Mouse (Mus musculus): ENCODE results near the gene Cenpp. TPM values are rescaled to one million over a fixed set of nuclear protein-coding genes. Genes with fewer than 3 reads are reported as not detected.

Gene Cenpp
- polyA plus RNA-seq, 1 experiment from 2014 or later = 10.6 TPM

- Histone ChIP-seq H3K9me3 (ENCODE audit: control insufficient read depth, low read length) (no peaks in the 10 kb centered on the region), H3K9ac (replicated peaks; ENCODE audit: low read depth, low read length) (no peak overlapping the region), H3K4me1 (replicated peaks; ENCODE audit: control insufficient read depth, insufficient read depth, low read length) (peaks cover 14% of the 10 kb centered on the region), H3K36me3 (ENCODE audit: control insufficient read depth, insufficient read depth) (no peaks in the 10 kb centered on the region), H3K27ac (ENCODE audit: low read length) (no peak overlapping the region), H3K4me2 (ENCODE audit: low read length) (no peak overlapping the region), H3K27me3 (replicated peaks; ENCODE audit: control insufficient read depth, insufficient read depth, low read length) (no peaks in the 10 kb centered on the region), H3K4me3 (replicated peaks; ENCODE audit: low read length) (no peak overlapping the region)
- ATAC-seq = no peak
- 20% methylated on average over 2 of the region's 2 CpGs for WGBS
These were observed 1.4 kb downstream of the Cenpp start for GRCm38 (mm10) chr13:49651136-49651535.

DNA sequence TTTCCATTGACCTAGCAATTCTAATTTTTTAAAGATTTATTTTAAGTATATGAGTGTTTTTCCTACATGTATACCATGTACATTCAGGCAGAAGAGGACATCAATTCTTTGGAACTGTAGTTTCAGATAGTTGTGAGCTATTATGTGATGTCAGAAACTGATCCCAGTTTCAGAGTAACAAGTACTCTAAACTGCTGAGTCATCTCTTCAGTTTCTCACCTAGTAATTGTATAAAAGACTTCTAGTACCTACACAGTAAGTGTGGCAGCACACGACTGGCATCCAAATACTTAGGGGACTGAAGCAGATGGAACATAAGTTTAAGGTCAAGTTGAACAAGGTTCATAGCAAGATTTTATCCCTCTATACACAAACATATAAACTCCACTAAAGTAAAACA, 6.6 kb downstream of the Cenpp start:
- H3K4me2 ChIP-seq (ENCODE audit: low read length) = no peak overlapping the region
- no peaks in the 10 kb centered on the region for H3K9me3 ChIP-seq (ENCODE audit: control insufficient read depth, low read length)
- WGBS = 84% methylated on average over 1 of the region's 1 CpGs
- no peak overlapping the region for H3K4me3 ChIP-seq (replicated peaks; ENCODE audit: low read length)
- no peaks in the 10 kb centered on the region for H3K27me3 ChIP-seq (replicated peaks; ENCODE audit: control insufficient read depth, insufficient read depth, low read length)
- ATAC-seq = no peak
- no peaks in the 10 kb centered on the region for H3K4me1 ChIP-seq (replicated peaks; ENCODE audit: control insufficient read depth, insufficient read depth, low read length)
- H3K9ac ChIP-seq (replicated peaks; ENCODE audit: low read depth, low read length) = no peak overlapping the region
- H3K36me3 ChIP-seq (ENCODE audit: control insufficient read depth, insufficient read depth) = no peaks in the 10 kb centered on the region
- H3K27ac ChIP-seq (ENCODE audit: low read length) = no peak overlapping the region

DNA sequence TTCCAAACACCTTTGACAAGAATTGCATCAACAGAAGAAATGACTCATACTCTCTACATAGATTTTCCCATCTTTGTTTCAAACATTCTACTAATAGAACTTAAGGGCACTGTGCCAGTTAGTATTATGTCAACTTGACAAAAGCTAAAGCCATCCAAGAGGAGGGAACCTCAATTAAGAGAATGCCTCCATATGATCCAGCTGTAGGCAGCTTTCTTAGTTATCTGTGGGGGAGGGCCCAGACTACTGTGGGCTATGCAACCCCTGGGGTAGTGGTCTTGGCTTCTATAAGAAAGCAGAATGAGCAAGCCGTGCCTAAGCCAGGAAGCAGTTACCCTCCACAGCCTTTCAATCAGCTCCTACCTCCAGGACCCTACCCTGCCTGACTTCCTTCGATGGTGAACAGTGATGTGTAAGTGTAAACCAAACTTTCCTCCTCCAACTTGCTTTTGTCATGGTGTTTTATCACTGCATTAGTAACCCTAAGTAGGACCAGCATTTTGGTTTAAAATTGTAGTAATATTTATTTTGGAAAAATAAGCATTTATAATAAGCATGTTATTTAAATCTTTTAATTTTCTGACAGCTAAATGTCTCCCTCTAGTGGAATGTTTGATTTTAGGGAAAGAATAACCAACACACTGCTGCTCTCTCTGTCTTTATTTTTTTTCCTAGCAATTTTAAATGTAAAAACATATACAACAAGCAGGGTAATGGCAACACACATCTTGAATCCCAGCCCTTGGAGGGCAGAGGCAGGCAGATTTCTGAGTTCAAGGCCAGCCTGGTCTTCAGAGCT, 7.7 kb downstream of the Cenpp start:
- ATAC-seq = no peak

GRCm38 (mm10) chr13:49643669-49644362, 8.8 kb downstream of the Cenpp start:
- ATAC-seq = no peak
- Histone ChIP-seq H3K4me2 (ENCODE audit: low read length) (no peak overlapping the region), H3K4me1 (replicated peaks; ENCODE audit: control insufficient read depth, insufficient read depth, low read length) (no peaks in the 10 kb centered on the region), H3K9me3 (ENCODE audit: control insufficient read depth, low read length) (no peaks in the 10 kb centered on the region), H3K27ac (ENCODE audit: low read length) (no peak overlapping the region), H3K27me3 (replicated peaks; ENCODE audit: control insufficient read depth, insufficient read depth, low read length) (no peaks in the 10 kb centered on the region), H3K36me3 (ENCODE audit: control insufficient read depth, insufficient read depth) (no peaks in the 10 kb centered on the region), H3K4me3 (replicated peaks; ENCODE audit: low read length) (no peak overlapping the region), H3K9ac (replicated peaks; ENCODE audit: low read depth, low read length) (no peak overlapping the region)

More for the DNA sequence above, 7.7 kb downstream of the Cenpp start:
- Histone ChIP-seq H3K36me3 (ENCODE audit: control insufficient read depth, insufficient read depth) (no peaks in the 10 kb centered on the region), H3K4me2 (ENCODE audit: low read length) (no peak overlapping the region), H3K4me3 (replicated peaks; ENCODE audit: low read length) (no peak overlapping the region), H3K27ac (ENCODE audit: low read length) (no peak overlapping the region), H3K9me3 (ENCODE audit: control insufficient read depth, low read length) (no peaks in the 10 kb centered on the region), H3K4me1 (replicated peaks; ENCODE audit: control insufficient read depth, insufficient read depth, low read length) (no peaks in the 10 kb centered on the region), H3K27me3 (replicated peaks; ENCODE audit: control insufficient read depth, insufficient read depth, low read length) (no peaks in the 10 kb centered on the region), H3K9ac (replicated peaks; ENCODE audit: low read depth, low read length) (no peak overlapping the region)
- WGBS = 67% methylated on average over 2 of the region's 2 CpGs

DNA sequence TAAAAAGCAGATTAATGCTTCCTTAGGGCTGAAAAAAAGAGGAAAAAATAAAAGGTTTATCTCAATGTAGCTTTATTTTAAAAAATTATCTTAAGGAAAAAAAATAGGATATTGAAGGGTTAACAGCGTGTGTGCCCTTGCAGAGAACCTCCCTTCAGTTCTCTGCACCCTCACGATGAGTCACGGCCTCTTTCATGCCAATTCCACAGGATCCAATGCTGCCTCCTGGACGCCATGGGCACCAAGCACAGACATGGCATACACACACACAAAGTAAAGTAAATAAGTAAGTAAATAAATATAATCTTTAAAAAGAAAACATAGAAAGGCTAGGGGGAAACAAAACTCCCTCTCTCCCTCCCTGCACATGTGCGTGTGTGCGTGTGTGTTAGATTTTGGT, 9.9 kb downstream of the Cenpp start:
- Histone ChIP-seq H3K36me3 (ENCODE audit: control insufficient read depth, insufficient read depth) (no peaks in the 10 kb centered on the region), H3K27ac (ENCODE audit: low read length) (no peak overlapping the region), H3K4me1 (replicated peaks; ENCODE audit: control insufficient read depth, insufficient read depth, low read length) (no peaks in the 10 kb centered on the region), H3K9me3 (ENCODE audit: control insufficient read depth, low read length) (no peaks in the 10 kb centered on the region), H3K4me2 (ENCODE audit: low read length) (no peak overlapping the region), H3K4me3 (replicated peaks; ENCODE audit: low read length) (no peak overlapping the region), H3K27me3 (replicated peaks; ENCODE audit: control insufficient read depth, insufficient read depth, low read length) (no peaks in the 10 kb centered on the region), H3K9ac (replicated peaks; ENCODE audit: low read depth, low read length) (no peak overlapping the region)
- no peak for ATAC-seq
- WGBS = 72% methylated on average over 6 of the region's 6 CpGs

- no peaks in the 10 kb centered on the region for H3K9me3 ChIP-seq (ENCODE audit: control insufficient read depth, low read length)
- H3K36me3 ChIP-seq (ENCODE audit: control insufficient read depth, insufficient read depth) = no peaks in the 10 kb centered on the region
- H3K27ac ChIP-seq (ENCODE audit: low read length) = no peak overlapping the region
- H3K9ac ChIP-seq (replicated peaks; ENCODE audit: low read depth, low read length) = no peak overlapping the region
- 98% methylated on average over 2 of the region's 2 CpGs for WGBS
- ATAC-seq = no peak
- no peaks in the 10 kb centered on the region for H3K27me3 ChIP-seq (replicated peaks; ENCODE audit: control insufficient read depth, insufficient read depth, low read length)
- no peak overlapping the region for H3K4me3 ChIP-seq (replicated peaks; ENCODE audit: low read length)
- no peaks in the 10 kb centered on the region for H3K4me1 ChIP-seq (replicated peaks; ENCODE audit: control insufficient read depth, insufficient read depth, low read length)
- no peak overlapping the region for H3K4me2 ChIP-seq (ENCODE audit: low read length)
These were observed 12.6 kb downstream of the Cenpp start for GRCm38 (mm10) chr13:49639965-49640364.

GRCm38 (mm10) chr13:49629076-49629475, 23.5 kb downstream of the Cenpp start:
- Histone ChIP-seq H3K4me2 (ENCODE audit: low read length) (no peak overlapping the region), H3K36me3 (ENCODE audit: control insufficient read depth, insufficient read depth) (no peaks in the 10 kb centered on the region), H3K27ac (ENCODE audit: low read length) (no peak overlapping the region), H3K27me3 (replicated peaks; ENCODE audit: control insufficient read depth, insufficient read depth, low read length) (no peaks in the 10 kb centered on the region), H3K9me3 (ENCODE audit: control insufficient read depth, low read length) (no peaks in the 10 kb centered on the region), H3K4me1 (replicated peaks; ENCODE audit: control insufficient read depth, insufficient read depth, low read length) (no peaks in the 10 kb centered on the region), H3K4me3 (replicated peaks; ENCODE audit: low read length) (no peak overlapping the region), H3K9ac (replicated peaks; ENCODE audit: low read depth, low read length) (no peak overlapping the region)
- 89% methylated on average over 2 of the region's 2 CpGs for WGBS
- no peak for ATAC-seq

GRCm38 (mm10) chr13:49628167-49628566, 24.4 kb downstream of the Cenpp start:
- Histone ChIP-seq H3K9me3 (ENCODE audit: control insufficient read depth, low read length) (no peaks in the 10 kb centered on the region), H3K4me2 (ENCODE audit: low read length) (no peak overlapping the region), H3K4me3 (replicated peaks; ENCODE audit: low read length) (no peak overlapping the region), H3K27ac (ENCODE audit: low read length) (no peak overlapping the region), H3K4me1 (replicated peaks; ENCODE audit: control insufficient read depth, insufficient read depth, low read length) (no peaks in the 10 kb centered on the region), H3K27me3 (replicated peaks; ENCODE audit: control insufficient read depth, insufficient read depth, low read length) (no peaks in the 10 kb centered on the region), H3K36me3 (ENCODE audit: control insufficient read depth, insufficient read depth) (no peaks in the 10 kb centered on the region), H3K9ac (replicated peaks; ENCODE audit: low read depth, low read length) (no peak overlapping the region)
- no peak for ATAC-seq

DNA sequence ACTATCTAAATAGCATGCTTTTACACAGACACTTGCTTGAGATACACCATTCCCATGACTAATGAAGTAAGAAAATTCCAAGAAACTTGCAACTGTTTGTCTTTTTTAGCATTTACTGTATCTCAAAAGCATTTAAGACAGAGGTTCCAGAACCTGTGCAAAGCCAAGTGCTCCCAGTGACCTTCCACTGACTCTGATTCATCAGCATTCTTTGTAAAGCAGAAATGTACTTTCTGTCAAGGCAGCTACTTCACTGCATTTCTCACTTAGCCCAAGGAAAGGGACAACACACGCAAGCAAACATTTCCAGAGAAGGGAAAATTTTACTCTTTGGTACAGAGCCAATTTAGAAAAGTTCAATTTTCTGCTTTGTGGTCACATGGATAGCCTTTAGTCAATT, 29.4 kb downstream of the Cenpp start:
- H3K9ac ChIP-seq (replicated peaks; ENCODE audit: low read depth, low read length) = no peak overlapping the region
- H3K4me2 ChIP-seq (ENCODE audit: low read length) = no peak overlapping the region
- no peaks in the 10 kb centered on the region for H3K4me1 ChIP-seq (replicated peaks; ENCODE audit: control insufficient read depth, insufficient read depth, low read length)
- ATAC-seq = no peak
- no peaks in the 10 kb centered on the region for H3K27me3 ChIP-seq (replicated peaks; ENCODE audit: control insufficient read depth, insufficient read depth, low read length)
- H3K36me3 ChIP-seq (ENCODE audit: control insufficient read depth, insufficient read depth) = no peaks in the 10 kb centered on the region
- no peaks in the 10 kb centered on the region for H3K9me3 ChIP-seq (ENCODE audit: control insufficient read depth, low read length)
- WGBS = 94% methylated on average over 1 of the region's 1 CpGs
- no peak overlapping the region for H3K27ac ChIP-seq (ENCODE audit: low read length)
- H3K4me3 ChIP-seq (replicated peaks; ENCODE audit: low read length) = no peak overlapping the region
